Mouse (Mus musculus): Measurements from ENCODE around the gene Cmss1. TPM values are rescaled to one million over a fixed set of nuclear protein-coding genes. Genes with fewer than 3 reads are reported as not detected.

Gene Cmss1
- total and polyA plus RNA-seq, 2 experiments from 2014 or later: 17.0 to 50.3 TPM

GRCm38 (mm10) chr16:57438288-57438685, 168.4 kb downstream of the Cmss1 start:
- no peak for DNase-seq (ENCODE audit: low spot score)
- no peaks in the 10 kb centered on the region for H3K9me3 ChIP-seq (replicated peaks; ENCODE audit: control insufficient read depth, low read length)
- no peaks in the 10 kb centered on the region for H3K4me1 ChIP-seq (ENCODE audit: control insufficient read depth, insufficient read depth)
- H3K27ac ChIP-seq (ENCODE audit: low read depth): peak overlapping the region; percentile 30; the same call in 1 of the 2 replicates
- H3K4me3 ChIP-seq (ENCODE audit: low read depth, low read length): no peak overlapping the region
- no peak overlapping the region for H3K9ac ChIP-seq (replicated peaks; ENCODE audit: low read depth, low read length)
- WGBS: 73% methylated on average over 5 of the region's 5 CpGs
- H3K4me2 ChIP-seq (ENCODE audit: low read depth, low read length): no peak overlapping the region
- no peak for TF ChIP-seq EP300 (IDR thresholded peaks at IDR 0.05; ENCODE audit: low read depth)
- TF ChIP-seq CTCF (IDR thresholded peaks at IDR 0.05; ENCODE audit: low read depth): no peak
- no peak for ATAC-seq (ENCODE audit: insufficient read depth, low read depth)
- no peaks in the 10 kb centered on the region for H3K36me3 ChIP-seq (replicated peaks; ENCODE audit: control insufficient read depth, insufficient read depth, low read length)
- no peaks in the 10 kb centered on the region for H3K27me3 ChIP-seq (ENCODE audit: control insufficient read depth, insufficient read depth, low read length)

GRCm38 (mm10) chr16:57437523-57438287, 169.0 kb downstream of the Cmss1 start:
- WGBS: 70% methylated on average over 11 of the region's 11 CpGs
- Histone ChIP-seq H3K4me2 (ENCODE audit: low read depth, low read length) (no peak overlapping the region), H3K9me3 (replicated peaks; ENCODE audit: control insufficient read depth, low read length) (no peaks in the 10 kb centered on the region), H3K9ac (replicated peaks; ENCODE audit: low read depth, low read length) (no peak overlapping the region), H3K4me1 (ENCODE audit: control insufficient read depth, insufficient read depth) (no peaks in the 10 kb centered on the region), H3K27ac (ENCODE audit: low read depth) (no peak overlapping the region), H3K4me3 (ENCODE audit: low read depth, low read length) (no peak overlapping the region), H3K36me3 (replicated peaks; ENCODE audit: control insufficient read depth, insufficient read depth, low read length) (no peaks in the 10 kb centered on the region), H3K27me3 (ENCODE audit: control insufficient read depth, insufficient read depth, low read length) (no peaks in the 10 kb centered on the region)
- ATAC-seq (ENCODE audit: insufficient read depth, low read depth) (no peak), DNase-seq (ENCODE audit: low spot score) (no peak)
- TF ChIP-seq EP300 (IDR thresholded peaks at IDR 0.05; ENCODE audit: low read depth): no peak

- no peak overlapping the region for H3K9ac ChIP-seq (replicated peaks; ENCODE audit: low read depth, low read length)
- H3K27me3 ChIP-seq (ENCODE audit: control insufficient read depth, insufficient read depth, low read length): no peaks in the 10 kb centered on the region
- WGBS: 59% methylated on average over 3 of the region's 3 CpGs
- no peak overlapping the region for H3K4me3 ChIP-seq (ENCODE audit: low read depth, low read length)
- H3K4me1 ChIP-seq (ENCODE audit: control insufficient read depth, insufficient read depth): no peaks in the 10 kb centered on the region
- no peak for DNase-seq (ENCODE audit: low spot score)
- no peak for TF ChIP-seq EP300 (IDR thresholded peaks at IDR 0.05; ENCODE audit: low read depth)
- TF ChIP-seq CTCF (IDR thresholded peaks at IDR 0.05; ENCODE audit: low read depth): no peak
- peak; percentile 49; the same call in 1 of the 2 replicates for ATAC-seq (ENCODE audit: insufficient read depth, low read depth)
- no peak overlapping the region for H3K4me2 ChIP-seq (ENCODE audit: low read depth, low read length)
- no peaks in the 10 kb centered on the region for H3K36me3 ChIP-seq (replicated peaks; ENCODE audit: control insufficient read depth, insufficient read depth, low read length)
- no peak overlapping the region for H3K27ac ChIP-seq (ENCODE audit: low read depth)
- no peaks in the 10 kb centered on the region for H3K9me3 ChIP-seq (replicated peaks; ENCODE audit: control insufficient read depth, low read length)
Observed at GRCm38 (mm10) chr16:57434640-57435039, 172.0 kb downstream of the Cmss1 start.

GRCm38 (mm10) chr16:57433671-57434070, 173.0 kb downstream of the Cmss1 start:
- 86% methylated on average over 6 of the region's 6 CpGs for WGBS

GRCm38 (mm10) chr16:57433173-57433572, 173.5 kb downstream of the Cmss1 start:
- Histone ChIP-seq H3K27ac (ENCODE audit: low read depth) (no peak overlapping the region), H3K36me3 (replicated peaks; ENCODE audit: control insufficient read depth, insufficient read depth, low read length) (no peaks in the 10 kb centered on the region), H3K4me3 (ENCODE audit: low read depth, low read length) (no peak overlapping the region), H3K4me2 (ENCODE audit: low read depth, low read length) (no peak overlapping the region), H3K27me3 (ENCODE audit: control insufficient read depth, insufficient read depth, low read length) (no peaks in the 10 kb centered on the region), H3K4me1 (ENCODE audit: control insufficient read depth, insufficient read depth) (peaks cover 7% of the 10 kb centered on the region; the same call in 1 of the 2 replicates), H3K9ac (replicated peaks; ENCODE audit: low read depth, low read length) (no peak overlapping the region), H3K9me3 (replicated peaks; ENCODE audit: control insufficient read depth, low read length) (no peaks in the 10 kb centered on the region)
- ATAC-seq (ENCODE audit: insufficient read depth, low read depth): no peak
- WGBS: 55% methylated on average over 4 of the region's 4 CpGs
- TF ChIP-seq CTCF (IDR thresholded peaks at IDR 0.05; ENCODE audit: low read depth) (no peak), EP300 (IDR thresholded peaks at IDR 0.05; ENCODE audit: low read depth) (no peak)
- DNase-seq (ENCODE audit: low spot score): no peak

More at GRCm38 (mm10) chr16:57433671-57434070, 173.0 kb downstream of the Cmss1 start:
- Histone ChIP-seq H3K27me3 (ENCODE audit: control insufficient read depth, insufficient read depth, low read length) (no peaks in the 10 kb centered on the region), H3K9me3 (replicated peaks; ENCODE audit: control insufficient read depth, low read length) (no peaks in the 10 kb centered on the region), H3K9ac (replicated peaks; ENCODE audit: low read depth, low read length) (no peak overlapping the region), H3K36me3 (replicated peaks; ENCODE audit: control insufficient read depth, insufficient read depth, low read length) (no peaks in the 10 kb centered on the region), H3K4me1 (ENCODE audit: control insufficient read depth, insufficient read depth) (peaks cover 6% of the 10 kb centered on the region; the same call in 1 of the 2 replicates), H3K27ac (ENCODE audit: low read depth) (no peak overlapping the region), H3K4me2 (ENCODE audit: low read depth, low read length) (no peak overlapping the region), H3K4me3 (ENCODE audit: low read depth, low read length) (no peak overlapping the region)
- ATAC-seq (ENCODE audit: insufficient read depth, low read depth) (no peak), DNase-seq (ENCODE audit: low spot score) (no peak)
- TF ChIP-seq EP300 (IDR thresholded peaks at IDR 0.05; ENCODE audit: low read depth) (no peak), CTCF (IDR thresholded peaks at IDR 0.05; ENCODE audit: low read depth) (no peak)

GRCm38 (mm10) chr16:57431294-57431693, 175.4 kb downstream of the Cmss1 start:
- WGBS: 80% methylated on average over 3 of the region's 3 CpGs
- no peak for ATAC-seq (ENCODE audit: insufficient read depth, low read depth)

More at GRCm38 (mm10) chr16:57431294-57431693, 175.4 kb downstream of the Cmss1 start:
- H3K4me3 ChIP-seq (ENCODE audit: low read depth, low read length): no peak overlapping the region
- H3K36me3 ChIP-seq (replicated peaks; ENCODE audit: control insufficient read depth, insufficient read depth, low read length): no peaks in the 10 kb centered on the region
- TF ChIP-seq EP300 (IDR thresholded peaks at IDR 0.05; ENCODE audit: low read depth) (no peak), CTCF (IDR thresholded peaks at IDR 0.05; ENCODE audit: low read depth) (no peak)
- peaks cover 12% of the 10 kb centered on the region for H3K4me1 ChIP-seq (ENCODE audit: control insufficient read depth, insufficient read depth)
- H3K27me3 ChIP-seq (ENCODE audit: control insufficient read depth, insufficient read depth, low read length): no peaks in the 10 kb centered on the region
- no peaks in the 10 kb centered on the region for H3K9me3 ChIP-seq (replicated peaks; ENCODE audit: control insufficient read depth, low read length)
- no peak overlapping the region for H3K4me2 ChIP-seq (ENCODE audit: low read depth, low read length)
- no peak overlapping the region for H3K27ac ChIP-seq (ENCODE audit: low read depth)
- no peak for DNase-seq (ENCODE audit: low spot score)
- H3K9ac ChIP-seq (replicated peaks; ENCODE audit: low read depth, low read length): no peak overlapping the region
